Mouse (Mus musculus) kidney, postnatal 4 days (tissue): ENCODE results near the gene Tlr8.

Source experiments
- DNase-seq, 2 experiments: peaks; one replicate each; pipeline ENCODE4 v3.0.0; 2021; ENCODE audit warnings: mixed read lengths in 2 of 2

The Tlr8 gene

GRCm38 (mm10) chrX:167201365-167201764 is 62.8 kb downstream of the Tlr8 start:
- no peak for DNase-seq

DNA sequence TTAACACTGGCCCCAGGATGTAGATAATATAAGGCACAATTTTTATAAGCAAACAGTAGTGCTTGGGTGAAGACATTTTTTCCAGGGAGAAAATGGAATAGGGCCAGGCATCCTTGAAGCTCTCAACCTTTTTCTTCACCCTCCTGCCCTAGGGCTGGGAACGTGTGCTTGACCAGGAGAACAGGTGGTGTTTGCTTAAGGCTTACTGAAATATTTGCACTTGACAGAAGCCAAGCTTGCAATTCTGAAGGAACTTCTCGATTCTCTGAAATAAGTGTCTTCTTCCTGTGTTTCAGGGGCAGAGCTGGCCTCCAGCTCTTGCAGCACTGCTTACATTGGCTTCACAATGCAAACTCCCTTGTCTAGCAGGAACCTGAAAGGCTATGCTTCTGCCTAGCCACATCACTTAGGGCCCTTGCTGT is 68.9 kb downstream of the Tlr8 start:
- DNase-seq, result no peak
